Comparison of ENCODE assay signal across 19 mouse cellular contexts in the genomic region with DNA sequence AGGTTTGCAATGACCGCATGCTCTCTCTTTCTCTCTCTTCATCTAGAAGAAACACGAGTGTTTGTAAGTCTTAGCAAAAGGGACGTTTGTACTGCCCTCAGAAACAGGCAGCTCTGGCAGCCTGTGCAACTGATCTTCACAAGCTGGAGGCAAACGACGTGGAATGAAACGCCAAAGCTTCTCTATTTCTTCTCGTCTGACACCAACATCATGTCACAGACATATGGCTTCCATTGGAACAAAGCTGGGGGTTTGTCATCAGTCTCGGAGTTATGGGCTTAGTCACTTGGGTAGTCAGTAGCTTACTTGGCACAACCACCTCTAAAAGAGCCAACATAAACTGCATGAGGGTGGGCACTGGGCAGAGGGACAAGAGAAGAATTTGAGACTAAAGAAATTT.
A peak's percentile ranks its signal among the peaks of the same experiment; 100 is the strongest.
DNase-seq lines count a peak whose midpoint lies in the region; ATAC-seq and TF ChIP-seq lines count a peak whose summit lies in the region.
"Had no signal": no experiment of that assay in that cellular context is flagged by ENCODE, and none has a peak within 500 bp of the region (broad histone marks: within the 10 kb centered on the region; RNA-seq: fewer than 3 reads in every experiment).

No protein-coding gene starts in this region.

- H3K4me3 ChIP-seq in forebrain, postnatal 0 days (ENCODE audit: low read depth, low read length) = no peak overlapping the region
- H3K4me3 ChIP-seq in forebrain, embryonic 11.5 days (ENCODE audit: low read depth, low read length) = no peak overlapping the region
- no peak overlapping the region for H3K4me3 ChIP-seq in lung, embryonic 14.5 days (ENCODE audit: low read depth, low read length)
- H3K4me3 ChIP-seq in embryonic facial prominence, embryonic 14.5 days (ENCODE audit: low read depth, low read length) = no peak overlapping the region
- H3K4me3 ChIP-seq: forebrain, embryonic 13.5 days; hindbrain, embryonic 15.5 days; intestine, embryonic 15.5 days; layer of hippocampus, adult 2 months; limb, embryonic 13.5 days; liver, embryonic 12.5 days; midbrain, embryonic 13.5 days; neural tube, embryonic 12.5 days had no signal

- peak; percentile 39 for DNase-seq in forebrain, postnatal 0 days
- DNase-seq in forebrain, embryonic 11.5 days (ENCODE audit: low spot score) = no peak
- DNase-seq in lung, embryonic 14.5 days = peak; percentile 62
- DNase-seq in lung, postnatal 14 days = no peak
- DNase-seq in Muller cell, postnatal 12 days (ENCODE audit: inconsistent ontology term) = peak; percentile 4
- peak; percentile 35 for DNase-seq in embryonic facial prominence, embryonic 14.5 days (ENCODE audit: low spot score)
- DNase-seq in urinary bladder, postnatal 25 days (ENCODE audit: low spot score) = no peak
- DNase-seq: adrenal gland, postnatal 10 days; cerebellum, adult 9-11 months; kidney, adult 9 months; kidney, postnatal 14 days had no signal

- no peak overlapping the region for H3K27ac ChIP-seq in forebrain, postnatal 0 days (ENCODE audit: low read depth, low read length)
- no peak overlapping the region for H3K27ac ChIP-seq in forebrain, embryonic 11.5 days (ENCODE audit: low read depth, low read length)
- no peak overlapping the region; the same call in 1 of the 2 replicates for H3K27ac ChIP-seq in lung, embryonic 14.5 days (ENCODE audit: low read depth)
- H3K27ac ChIP-seq in embryonic facial prominence, embryonic 14.5 days (replicated peaks; ENCODE audit: low read depth, low read length) = no peak overlapping the region
- H3K27ac ChIP-seq: forebrain, embryonic 13.5 days; hindbrain, embryonic 15.5 days; intestine, embryonic 15.5 days; layer of hippocampus, adult 2 months; limb, embryonic 13.5 days; liver, embryonic 12.5 days; midbrain, embryonic 13.5 days; neural tube, embryonic 12.5 days had no signal

- H3K27me3 ChIP-seq in forebrain, postnatal 0 days (ENCODE audit: insufficient read depth, low read length) = no peaks in the 10 kb centered on the region
- H3K27me3 ChIP-seq in forebrain, embryonic 11.5 days (ENCODE audit: control insufficient read depth, insufficient read depth, low read length) = no peaks in the 10 kb centered on the region
- H3K27me3 ChIP-seq in lung, embryonic 14.5 days (ENCODE audit: insufficient read depth, low read length) = no peaks in the 10 kb centered on the region
- no peaks in the 10 kb centered on the region; the same call in none of the 2 replicates for H3K27me3 ChIP-seq in embryonic facial prominence, embryonic 14.5 days (replicated peaks; ENCODE audit: control insufficient read depth, insufficient read depth, low read length)
- H3K27me3 ChIP-seq: intestine, embryonic 15.5 days; liver, embryonic 12.5 days had no signal

- no peak overlapping the region for H3K4me2 ChIP-seq in forebrain, postnatal 0 days (ENCODE audit: low read depth)
- H3K4me2 ChIP-seq in forebrain, embryonic 11.5 days (ENCODE audit: low read depth, low read length, severe bottlenecking) = no peak overlapping the region
- no peak overlapping the region for H3K4me2 ChIP-seq in lung, embryonic 14.5 days
- no peak overlapping the region for H3K4me2 ChIP-seq in embryonic facial prominence, embryonic 14.5 days (ENCODE audit: low read depth, low read length)
- H3K4me2 ChIP-seq: forebrain, embryonic 13.5 days; hindbrain, embryonic 15.5 days; intestine, embryonic 15.5 days; liver, embryonic 12.5 days; midbrain, embryonic 13.5 days; neural tube, embryonic 12.5 days had no signal

- no peaks in the 10 kb centered on the region for H3K9me3 ChIP-seq in forebrain, postnatal 0 days (ENCODE audit: low read length)
- no peaks in the 10 kb centered on the region for H3K9me3 ChIP-seq in forebrain, embryonic 11.5 days (ENCODE audit: control insufficient read depth, low read length)
- no peaks in the 10 kb centered on the region for H3K9me3 ChIP-seq in lung, embryonic 14.5 days (ENCODE audit: low read depth, low read length)
- H3K9me3 ChIP-seq in embryonic facial prominence, embryonic 14.5 days (ENCODE audit: control insufficient read depth, low read length) = no peaks in the 10 kb centered on the region
- H3K9me3 ChIP-seq: forebrain, embryonic 13.5 days; hindbrain, embryonic 15.5 days; intestine, embryonic 15.5 days; limb, embryonic 13.5 days; liver, embryonic 12.5 days; midbrain, embryonic 13.5 days; neural tube, embryonic 12.5 days had no signal

- 56% methylated on average over 8 of the region's 8 CpGs for WGBS in forebrain, postnatal 0 days
- WGBS in forebrain, embryonic 11.5 days = 77% methylated on average over 8 of the region's 8 CpGs
- WGBS in lung, embryonic 14.5 days = 29% methylated on average over 8 of the region's 8 CpGs
- 17% methylated on average over 8 of the region's 8 CpGs for WGBS in embryonic facial prominence, embryonic 14.5 days

- H3K4me1 ChIP-seq in forebrain, postnatal 0 days (ENCODE audit: insufficient read depth) = no peaks in the 10 kb centered on the region
- H3K4me1 ChIP-seq in forebrain, embryonic 11.5 days (replicated peaks; ENCODE audit: control insufficient read depth, insufficient read depth, low read length) = no peaks in the 10 kb centered on the region
- H3K4me1 ChIP-seq in lung, embryonic 14.5 days (ENCODE audit: insufficient read depth) = peaks cover under 1% of the 10 kb centered on the region; the same call in 1 of the 2 replicates
- peaks cover 11% of the 10 kb centered on the region for H3K4me1 ChIP-seq in embryonic facial prominence, embryonic 14.5 days (ENCODE audit: control insufficient read depth, insufficient read depth, low read length)
- H3K4me1 ChIP-seq: forebrain, embryonic 13.5 days; hindbrain, embryonic 15.5 days; intestine, embryonic 15.5 days; liver, embryonic 12.5 days had no signal

- no peaks in the 10 kb centered on the region for H3K36me3 ChIP-seq in forebrain, postnatal 0 days (ENCODE audit: insufficient read depth)
- H3K36me3 ChIP-seq in forebrain, embryonic 11.5 days (ENCODE audit: control insufficient read depth, insufficient read depth, low read length) = no peaks in the 10 kb centered on the region
- no peaks in the 10 kb centered on the region for H3K36me3 ChIP-seq in lung, embryonic 14.5 days (ENCODE audit: insufficient read depth)
- H3K36me3 ChIP-seq in embryonic facial prominence, embryonic 14.5 days (ENCODE audit: control insufficient read depth, insufficient read depth, low read length) = no peaks in the 10 kb centered on the region
- H3K36me3 ChIP-seq: hindbrain, embryonic 15.5 days; intestine, embryonic 15.5 days; limb, embryonic 13.5 days; liver, embryonic 12.5 days; midbrain, embryonic 13.5 days; neural tube, embryonic 12.5 days had no signal

- ATAC-seq in forebrain, postnatal 0 days = peak; percentile 71
- ATAC-seq in forebrain, embryonic 11.5 days (replicated peaks; ENCODE audit: low FRiP score) = no peak
- ATAC-seq in lung, embryonic 14.5 days (ENCODE audit: insufficient read depth) = no peak
- no peak for ATAC-seq in embryonic facial prominence, embryonic 14.5 days (ENCODE audit: low read depth)
- ATAC-seq: forebrain, embryonic 13.5 days; intestine, embryonic 15.5 days; liver, embryonic 12.5 days had no signal

- no peak overlapping the region for H3K9ac ChIP-seq in forebrain, postnatal 0 days
- no peak overlapping the region for H3K9ac ChIP-seq in forebrain, embryonic 11.5 days (ENCODE audit: low read length)
- no peak overlapping the region for H3K9ac ChIP-seq in lung, embryonic 14.5 days
- no peak overlapping the region for H3K9ac ChIP-seq in embryonic facial prominence, embryonic 14.5 days (ENCODE audit: low read depth, low read length)
- H3K9ac ChIP-seq: forebrain, embryonic 13.5 days; hindbrain, embryonic 15.5 days; intestine, embryonic 15.5 days; limb, embryonic 13.5 days; liver, embryonic 12.5 days; midbrain, embryonic 13.5 days; neural tube, embryonic 12.5 days had no signal

- no peak for TF ChIP-seq CTCF in forebrain, postnatal 0 days (IDR thresholded peaks at IDR 0.05; ENCODE audit: low read depth)
- no peak for TF ChIP-seq CTCF in lung, embryonic 14.5 days (IDR thresholded peaks at IDR 0.05; ENCODE audit: low read depth)

Comparison
In these comparisons a context has a peak if more than half of its experiments do, and no peak if none do; other contexts are left out.
1. DNase-seq: peak in forebrain, postnatal 0 days (single experiment), lung, embryonic 14.5 days (single experiment), Muller cell, postnatal 12 days (single experiment) and embryonic facial prominence, embryonic 14.5 days (single experiment); none in forebrain, embryonic 11.5 days (single experiment), lung, postnatal 14 days (single experiment) and urinary bladder, postnatal 25 days (single experiment).